Mouse (Mus musculus) forebrain, embryonic 11.5 days (tissue): ENCODE results near the gene Kif1c. TPM values are rescaled to one million over a fixed set of nuclear protein-coding genes. Genes with fewer than 3 reads are reported as not detected.
A peak's percentile ranks its signal among the peaks of the same experiment; 100 is the strongest.

Source experiments
- ATAC-seq: fragments of 200-750 bp; cut with Nextera tagmentation; replicated peaks from 2 replicates; pipeline ENCODE4 v1.8.0; 2017; ENCODE audit warnings: moderate TSS enrichment; ENCODE audit not compliant: low FRiP score
- DNase-seq: peaks from one replicate; pipeline ENCODE4 v3.0.0-alpha.2; 2017; ENCODE audit warnings: low spot score
- H3K27ac ChIP-seq: fragments of 300-500 bp; sonication (generic); 2 replicates; pipeline ENCODE4 v1.5.1; 2014; ENCODE audit warnings: low read depth, low read length
- H3K27me3 ChIP-seq: fragments of 300-500 bp; sonication (generic); 2 replicates; pipeline ENCODE4 v1.6.1; 2014; ENCODE audit warnings: mild to moderate bottlenecking, low read length, mixed read lengths; ENCODE audit not compliant: control insufficient read depth, insufficient read depth
- H3K36me3 ChIP-seq: fragments of 300-500 bp; sonication (generic); 2 replicates; pipeline ENCODE4 v1.6.1; 2014; ENCODE audit warnings: mild to moderate bottlenecking, low read length, moderate library complexity, mixed read lengths; ENCODE audit not compliant: control insufficient read depth, insufficient read depth
- H3K4me1 ChIP-seq: fragments of 300-500 bp; sonication (generic); replicated peaks from 2 replicates; pipeline ENCODE4 v1.6.1; 2014; ENCODE audit warnings: low read length, mixed read lengths; ENCODE audit not compliant: control insufficient read depth, insufficient read depth
- H3K4me2 ChIP-seq: fragments of 300-500 bp; sonication (generic); 2 replicates; pipeline ENCODE4 v1.6.1; 2014; ENCODE audit warnings: low read depth, mild to moderate bottlenecking, low read length, moderate library complexity, mixed read lengths; ENCODE audit not compliant: severe bottlenecking
- H3K4me3 ChIP-seq: fragments of 300-500 bp; sonication (generic); 2 replicates; pipeline ENCODE4 v1.5.1; 2014; ENCODE audit warnings: low read depth, low read length
- H3K9ac ChIP-seq: fragments of 300-500 bp; sonication (generic); 2 replicates; pipeline ENCODE4 v1.6.1; 2014; ENCODE audit warnings: low read length
- H3K9me3 ChIP-seq: fragments of 300-500 bp; sonication (generic); 2 replicates; pipeline ENCODE4 v1.6.1; 2016; ENCODE audit warnings: low read length, mixed read lengths; ENCODE audit not compliant: control insufficient read depth
- WGBS: fragments of 180-500 bp; shearing (Covaris S2); extraction: QIAGEN DNeasy Blood & Tissue Kit; methylation state at CpG from one replicate; pipeline ENCODE4 v1.1.7; 2014; 5-methylcytosine and 5-hydroxymethylcytosine counted together
- polyA plus RNA-seq: library from polyadenylated mRNA; unstranded; fragments of >200 nt; fragmentation: Nextera tagmentation; extraction: Ambion mirVana; gene quantifications from 2 replicates; pipeline ENCODE4 v1.2.1, GENCODE M21; 2014

Kif1c gene
- polyA plus RNA-seq, 1 experiment from 2014 or later, result 6.9 TPM

DNA sequence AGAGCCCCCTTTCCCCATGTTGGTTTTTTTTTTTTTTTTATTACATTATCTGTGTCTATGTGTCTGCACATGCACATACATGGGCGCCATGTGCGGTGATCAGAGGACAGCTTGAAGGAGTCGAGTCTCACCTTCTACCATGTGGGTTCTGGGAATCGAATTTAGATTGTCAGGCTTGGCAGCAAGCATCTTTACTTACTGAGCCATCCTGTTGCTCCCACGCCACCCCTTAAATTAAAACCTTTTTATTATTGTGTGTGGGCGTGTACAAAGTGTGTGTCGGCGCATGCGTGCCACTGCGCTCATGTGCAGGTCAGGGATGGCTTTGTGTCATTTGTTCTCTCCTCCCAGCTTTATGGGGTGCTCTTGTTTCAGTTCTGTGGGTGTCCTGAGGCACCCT is 10.7 kb downstream of the Kif1c start:
- Histone ChIP-seq H3K9me3 (no peaks in the 10 kb centered on the region), H3K9ac (no peak overlapping the region), H3K4me1 (no peaks in the 10 kb centered on the region), H3K4me2 (no peak overlapping the region), H3K27ac (no peak overlapping the region), H3K36me3 (peaks cover 5% of the 10 kb centered on the region; the same call in 1 of the 2 replicates), H3K27me3 (no peaks in the 10 kb centered on the region), H3K4me3 (no peak overlapping the region)
- WGBS, result 94% methylated on average over 10 of the region's 10 CpGs
- DNase-seq (peak; percentile 11), ATAC-seq (no peak)

DNA sequence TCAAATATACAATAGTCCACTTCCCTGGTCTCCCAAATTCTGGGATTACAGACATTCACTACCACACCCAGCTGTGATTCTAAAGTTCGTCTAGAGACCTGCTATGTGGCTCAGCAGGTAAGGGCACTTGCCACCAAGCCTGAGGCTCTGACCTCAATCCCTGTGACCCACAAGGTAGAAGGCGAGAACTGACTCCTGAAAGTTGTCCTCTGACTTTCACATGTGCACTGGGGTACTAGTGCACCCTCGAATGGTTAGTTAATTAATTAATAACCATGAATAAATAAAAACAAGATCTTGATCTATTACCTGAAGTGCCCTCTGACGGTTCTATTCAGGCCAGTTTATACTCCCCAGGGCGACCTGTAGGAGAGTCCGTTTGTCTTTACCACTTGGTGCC is 12.9 kb downstream of the Kif1c start:
- no peak overlapping the region for H3K27ac ChIP-seq
- no peak overlapping the region for H3K4me3 ChIP-seq
- no peak overlapping the region for H3K4me2 ChIP-seq
- WGBS, result 86% methylated on average over 6 of the region's 6 CpGs
- no peaks in the 10 kb centered on the region for H3K4me1 ChIP-seq
- peaks cover 3% of the 10 kb centered on the region; the same call in 1 of the 2 replicates for H3K36me3 ChIP-seq
- no peak for ATAC-seq
- H3K9me3 ChIP-seq, result no peaks in the 10 kb centered on the region
- DNase-seq, result peak; percentile 27
- H3K27me3 ChIP-seq, result no peaks in the 10 kb centered on the region
- H3K9ac ChIP-seq, result no peak overlapping the region

DNA sequence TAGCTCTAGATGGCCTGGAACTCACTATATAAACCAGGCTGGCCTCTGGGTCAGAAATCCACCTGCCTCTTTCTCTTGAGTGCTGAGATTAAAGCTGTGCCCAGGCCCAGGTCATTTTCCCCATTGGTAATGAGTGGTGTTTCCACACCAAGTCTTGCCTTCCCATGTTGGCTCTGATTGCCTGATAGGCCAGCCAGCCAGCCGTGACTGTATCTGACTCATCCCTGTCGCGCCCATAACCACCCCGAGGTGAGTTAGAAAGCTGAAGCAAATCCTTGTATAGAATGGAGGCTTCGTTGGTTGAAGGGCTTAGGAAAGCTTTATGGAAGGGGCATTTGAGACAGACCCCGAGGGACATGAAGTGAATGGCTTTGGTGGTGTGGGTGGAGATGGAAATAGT is 15.5 kb downstream of the Kif1c start:
- no peaks in the 10 kb centered on the region for H3K27me3 ChIP-seq
- no peak overlapping the region for H3K27ac ChIP-seq
- no peak overlapping the region for H3K4me2 ChIP-seq
- DNase-seq (no peak), ATAC-seq (no peak)
- 91% methylated on average over 6 of the region's 6 CpGs for WGBS
- H3K9ac ChIP-seq, result no peak overlapping the region
- H3K36me3 ChIP-seq, result peaks cover 6% of the 10 kb centered on the region; the same call in 1 of the 2 replicates
- H3K9me3 ChIP-seq, result no peaks in the 10 kb centered on the region
- H3K4me1 ChIP-seq, result no peaks in the 10 kb centered on the region
- no peak overlapping the region for H3K4me3 ChIP-seq

DNA sequence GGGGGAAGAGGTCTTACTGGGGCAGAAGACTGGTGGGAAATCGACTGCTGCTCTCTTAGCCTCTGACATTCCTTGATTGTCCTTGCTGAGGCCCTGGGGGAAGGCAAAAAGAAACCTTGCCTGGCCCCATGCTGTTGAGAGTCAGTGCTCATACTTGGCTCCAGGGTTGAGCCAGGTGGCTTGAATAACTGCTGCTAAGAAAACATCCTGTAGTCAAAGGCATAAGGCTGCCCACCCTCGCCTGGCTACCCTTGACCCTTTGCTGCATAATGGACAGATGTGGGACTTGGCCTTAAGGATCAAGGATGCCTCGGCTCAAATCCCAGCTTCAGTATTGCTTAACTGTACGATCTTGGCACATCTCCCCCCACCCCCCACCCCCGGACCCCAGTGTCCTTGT is 18.1 kb downstream of the Kif1c start:
- no peaks in the 10 kb centered on the region for H3K4me1 ChIP-seq
- H3K27ac ChIP-seq, result no peak overlapping the region
- WGBS, result 68% methylated on average over 5 of the region's 5 CpGs
- ATAC-seq (no peak), DNase-seq (peak; percentile 33)
- H3K4me3 ChIP-seq, result no peak overlapping the region
- no peaks in the 10 kb centered on the region for H3K27me3 ChIP-seq
- H3K36me3 ChIP-seq, result peaks cover 6% of the 10 kb centered on the region; the same call in 1 of the 2 replicates
- no peak overlapping the region for H3K9ac ChIP-seq
- no peak overlapping the region for H3K4me2 ChIP-seq
- H3K9me3 ChIP-seq, result no peaks in the 10 kb centered on the region

DNA sequence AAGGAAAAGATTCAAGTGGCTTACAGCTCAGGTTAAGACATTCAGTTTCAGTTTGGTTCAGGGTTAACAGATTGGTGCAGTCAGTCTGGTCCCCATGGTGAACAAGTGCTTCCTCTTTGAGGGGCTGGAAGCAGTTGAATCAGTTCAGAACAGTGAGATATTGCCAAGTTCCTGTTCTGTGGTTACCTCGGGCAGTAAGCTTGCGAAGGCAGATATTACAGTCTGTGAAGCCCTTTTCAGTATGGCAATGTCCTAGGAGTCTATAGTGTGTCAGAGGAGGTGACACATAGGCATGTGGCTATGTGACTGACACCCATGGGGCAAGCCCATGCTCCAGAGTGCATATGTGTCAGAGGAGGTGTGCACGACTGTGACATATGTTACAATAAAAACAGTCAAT is 20.2 kb downstream of the Kif1c start:
- Histone ChIP-seq H3K4me3 (no peak overlapping the region), H3K27me3 (no peaks in the 10 kb centered on the region), H3K27ac (no peak overlapping the region), H3K4me2 (no peak overlapping the region), H3K9ac (no peak overlapping the region), H3K36me3 (peaks cover 19% of the 10 kb centered on the region), H3K4me1 (no peaks in the 10 kb centered on the region), H3K9me3 (no peaks in the 10 kb centered on the region)
- WGBS, result 93% methylated on average over 3 of the region's 3 CpGs
- ATAC-seq, result no peak
- DNase-seq, result no peak

DNA sequence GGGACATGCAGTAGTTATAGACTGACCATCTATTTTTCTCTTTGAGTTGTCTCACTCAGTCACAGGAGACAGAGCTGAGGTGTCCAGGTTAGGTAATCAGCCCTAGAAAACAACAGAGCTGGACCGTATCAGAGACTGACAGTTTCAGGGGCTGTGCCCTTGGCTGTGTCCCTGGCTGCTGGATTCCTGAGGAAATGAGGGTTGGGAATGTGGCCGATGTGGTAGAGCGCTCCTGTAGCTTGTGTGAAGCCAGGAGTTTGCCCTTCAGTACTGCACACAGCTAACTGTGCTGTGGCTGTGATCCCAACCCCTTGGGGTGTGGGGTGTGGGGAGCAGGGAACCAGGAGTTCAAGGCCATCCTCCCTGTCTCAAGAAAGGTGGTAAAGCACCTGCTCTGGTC is 20.7 kb downstream of the Kif1c start:
- H3K9me3 ChIP-seq, result no peaks in the 10 kb centered on the region
- peaks cover 20% of the 10 kb centered on the region for H3K36me3 ChIP-seq
- no peak overlapping the region for H3K4me3 ChIP-seq
- ATAC-seq (no peak), DNase-seq (no peak)
- WGBS, result 94% methylated on average over 3 of the region's 3 CpGs
- no peak overlapping the region for H3K9ac ChIP-seq
- no peaks in the 10 kb centered on the region for H3K27me3 ChIP-seq
- no peaks in the 10 kb centered on the region for H3K4me1 ChIP-seq
- no peak overlapping the region for H3K4me2 ChIP-seq
- no peak overlapping the region for H3K27ac ChIP-seq

DNA sequence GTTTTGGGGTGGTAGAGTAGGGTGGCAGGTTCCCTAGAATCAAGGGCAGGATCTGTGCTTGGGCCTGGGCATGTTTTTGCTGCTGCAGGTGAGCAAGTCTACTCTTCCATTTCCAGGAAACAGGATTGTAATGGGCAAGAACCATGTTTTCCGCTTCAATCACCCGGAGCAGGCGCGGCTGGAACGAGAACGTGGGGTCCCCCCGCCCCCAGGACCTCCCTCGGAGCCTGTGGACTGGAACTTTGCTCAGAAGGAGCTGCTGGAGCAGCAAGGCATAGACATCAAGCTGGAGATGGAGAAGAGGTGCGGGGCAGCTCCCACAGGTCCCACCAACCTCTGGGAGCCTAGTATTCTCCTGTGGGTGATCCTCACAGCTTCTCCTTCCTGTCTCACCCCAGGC is 24.4 kb downstream of the Kif1c start:
- Histone ChIP-seq H3K27me3 (no peaks in the 10 kb centered on the region), H3K36me3 (peaks cover 24% of the 10 kb centered on the region), H3K9ac (no peak overlapping the region), H3K27ac (no peak overlapping the region), H3K9me3 (no peaks in the 10 kb centered on the region), H3K4me1 (no peaks in the 10 kb centered on the region), H3K4me2 (no peak overlapping the region), H3K4me3 (no peak overlapping the region)
- DNase-seq (no peak), ATAC-seq (no peak)
- WGBS, result 94% methylated on average over 9 of the region's 9 CpGs

DNA sequence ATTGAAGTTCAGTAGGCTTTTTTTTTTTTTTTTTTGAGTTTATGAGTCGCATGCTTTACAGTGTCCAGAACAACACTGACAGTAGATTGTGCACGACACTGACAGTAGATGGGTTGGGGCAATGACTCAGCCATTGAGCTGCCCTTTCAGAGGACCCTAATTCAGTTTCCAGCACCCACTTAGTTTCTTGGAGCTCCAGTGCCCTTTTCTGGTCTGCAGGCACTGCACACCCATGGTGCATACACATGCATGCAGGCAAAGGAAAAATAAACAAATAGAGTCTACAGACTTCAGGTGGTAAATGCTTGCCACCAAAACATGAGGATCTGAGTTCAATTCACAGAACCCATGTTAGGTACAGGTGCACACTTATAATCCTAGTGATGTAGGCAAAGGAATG is 26.2 kb downstream of the Kif1c start:
- no peak overlapping the region for H3K27ac ChIP-seq
- no peak overlapping the region for H3K4me3 ChIP-seq
- ATAC-seq (no peak), DNase-seq (no peak)
- H3K27me3 ChIP-seq, result no peaks in the 10 kb centered on the region
- H3K36me3 ChIP-seq, result peaks cover 23% of the 10 kb centered on the region
- no peak overlapping the region for H3K4me2 ChIP-seq
- H3K9ac ChIP-seq, result no peak overlapping the region
- WGBS, result 98% methylated on average over 2 of the region's 2 CpGs
- no peaks in the 10 kb centered on the region for H3K9me3 ChIP-seq
- no peaks in the 10 kb centered on the region for H3K4me1 ChIP-seq

DNA sequence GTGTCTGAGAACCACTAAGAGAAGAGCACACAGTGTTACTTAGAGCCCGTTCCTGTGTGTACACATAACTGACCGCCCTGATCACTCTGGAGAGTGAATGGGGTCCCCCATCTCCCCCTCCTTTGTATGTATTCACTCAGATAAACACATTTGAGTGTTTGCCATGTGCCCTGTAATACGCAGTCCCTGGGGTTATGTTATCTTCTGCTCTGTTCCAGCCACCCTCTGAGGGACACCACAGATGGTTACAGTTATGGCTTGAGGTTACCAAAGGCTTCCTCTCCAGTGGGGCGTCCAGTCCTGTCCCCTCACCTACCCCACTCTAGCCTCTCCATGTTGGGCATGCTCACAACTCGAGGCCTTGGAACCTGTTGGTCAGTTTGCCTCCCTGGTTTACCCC is 27.0 kb downstream of the Kif1c start:
- Histone ChIP-seq H3K9ac (no peak overlapping the region), H3K27ac (no peak overlapping the region), H3K9me3 (no peaks in the 10 kb centered on the region), H3K4me3 (no peak overlapping the region), H3K4me1 (no peaks in the 10 kb centered on the region), H3K36me3 (peaks cover 23% of the 10 kb centered on the region), H3K4me2 (no peak overlapping the region), H3K27me3 (no peaks in the 10 kb centered on the region)
- 93% methylated on average over 5 of the region's 5 CpGs for WGBS
- no peak for DNase-seq
- ATAC-seq, result no peak
